Mouse (Mus musculus) myocyte (in vitro differentiated cells): Measurements from ENCODE around the gene Zbtb20. TPM values are rescaled to one million over a fixed set of nuclear protein-coding genes. Genes with fewer than 3 reads are reported as not detected.

Source experiments
- H3K27me3 ChIP-seq: one replicate; pipeline ENCODE4 v1.6.1; 2011; ENCODE audit not compliant: control insufficient read depth, insufficient read depth, insufficient read length
- H3K36me3 ChIP-seq: one replicate; pipeline ENCODE4 v1.6.1; 2011; ENCODE audit not compliant: control insufficient read depth, insufficient read depth
- H3K4me2 ChIP-seq: one replicate; pipeline ENCODE4 v1.6.1; 2011; ENCODE audit warnings: low read depth, control low read depth
- H3K4me3 ChIP-seq: one replicate; pipeline ENCODE4 v1.5.1; 2011; ENCODE audit warnings: mild to moderate bottlenecking, control low read depth, moderate library complexity
- H3K79me2 ChIP-seq: one replicate; pipeline ENCODE4 v1.6.1; 2011; ENCODE audit not compliant: control insufficient read depth, insufficient read depth
- H3ac ChIP-seq: one replicate; pipeline ENCODE4 v1.6.1; 2011; ENCODE audit not compliant: control insufficient read depth, insufficient read length
- CEBPB ChIP-seq: IDR thresholded peaks from 2 replicates; pipeline ENCODE4 v1.6.1; 2011; ENCODE audit warnings: mild to moderate bottlenecking, moderate library complexity; ENCODE audit not compliant: poor library complexity, insufficient read depth, severe bottlenecking
- E2F4 ChIP-seq: IDR thresholded peaks from one replicate; pipeline ENCODE4 v1.6.1; 2011; ENCODE audit warnings: mild to moderate bottlenecking, control low read depth, moderate library complexity; ENCODE audit not compliant: insufficient read depth
- MAX ChIP-seq: IDR thresholded peaks from one replicate; pipeline ENCODE4 v1.6.1; 2011; ENCODE audit warnings: low read depth, mild to moderate bottlenecking, control low read depth
- MYOD1 ChIP-seq, 3 experiments: IDR thresholded peaks; one replicate each; pipeline ENCODE4 v1.6.1; 2011; ENCODE audit warnings: control low read depth in 2 of 3, low read depth in 2 of 3, mild to moderate bottlenecking in 2 of 3, moderate library complexity in 1 of 3; ENCODE audit not compliant: insufficient read length in 2 of 3, control insufficient read depth in 1 of 3
- MYOG ChIP-seq, 3 experiments: IDR thresholded peaks; one replicate each; pipeline ENCODE4 v1.6.1; 2011; ENCODE audit warnings: control low read depth in 2 of 3, low read depth in 2 of 3, mild to moderate bottlenecking in 2 of 3; ENCODE audit not compliant: insufficient read length in 2 of 3, control insufficient read depth in 1 of 3, insufficient read depth in 1 of 3
- POLR2A ChIP-seq: IDR thresholded peaks from one replicate; pipeline ENCODE4 v1.6.1; 2011; ENCODE audit warnings: low read depth, mild to moderate bottlenecking, control low read depth, moderate library complexity; ENCODE audit not compliant: insufficient read length
- POLR2AphosphoS2 ChIP-seq: IDR thresholded peaks from one replicate; pipeline ENCODE4 v1.6.1; 2011; ENCODE audit warnings: low read depth, control low read depth; ENCODE audit not compliant: insufficient read length
- REST ChIP-seq: IDR thresholded peaks from one replicate; pipeline ENCODE4 v1.6.1; 2011; ENCODE audit warnings: mild to moderate bottlenecking, control low read depth, moderate library complexity; ENCODE audit not compliant: insufficient read depth, insufficient read length
- SRF ChIP-seq: IDR thresholded peaks from one replicate; pipeline ENCODE4 v1.6.1; 2011; ENCODE audit warnings: low read depth; ENCODE audit not compliant: control insufficient read depth, insufficient read length
- TCF12 ChIP-seq: IDR thresholded peaks from one replicate; pipeline ENCODE4 v1.6.1; 2011; ENCODE audit warnings: mild to moderate bottlenecking, control low read depth; ENCODE audit not compliant: poor library complexity, insufficient read depth, severe bottlenecking
- TCF3 ChIP-seq: IDR thresholded peaks from one replicate; pipeline ENCODE4 v1.6.1; 2011; ENCODE audit warnings: low read depth, control low read depth; ENCODE audit not compliant: insufficient read length
- USF1 ChIP-seq: IDR thresholded peaks from one replicate; pipeline ENCODE4 v1.6.1; 2011; ENCODE audit warnings: low read depth, mild to moderate bottlenecking, control low read depth, moderate library complexity
- polyA plus RNA-seq: library from polyadenylated mRNA; unstranded; fragments of >200 nt; fragmentation: generic; extraction: Trizol; gene quantifications from one replicate; pipeline ENCODE4 v1.2.1, GENCODE M21; 2012; ENCODE audit warnings: missing spikeins

Zbtb20 gene
- polyA plus RNA-seq, 1 experiment = 5.0 TPM

- Histone ChIP-seq H3ac (no peak overlapping the region), H3K36me3 (no peaks in the 10 kb centered on the region), H3K4me3 (no peak overlapping the region), H3K27me3 (no peaks in the 10 kb centered on the region), H3K4me2 (no peak overlapping the region), H3K79me2 (no peaks in the 10 kb centered on the region)
- no peak for TF ChIP-seq MYOG (IDR thresholded peaks at IDR 0.05; ENCODE audit: control insufficient read depth in 1 of 3, insufficient read depth in 1 of 3, insufficient read length in 2 of 3, low read depth in 2 of 3)
- TF ChIP-seq POLR2A = no peak
- TF ChIP-seq TCF12 = no peak
- no peak for TF ChIP-seq TCF3
- TF ChIP-seq SRF = no peak
- TF ChIP-seq USF1 = no peak
- TF ChIP-seq E2F4 = no peak
- TF ChIP-seq REST = no peak
- no peak for TF ChIP-seq POLR2AphosphoS2
- no peak for TF ChIP-seq CEBPB
- no peak for TF ChIP-seq MAX
- no peak for TF ChIP-seq MYOD1 (IDR thresholded peaks at IDR 0.05; ENCODE audit: control insufficient read depth in 1 of 3, insufficient read length in 2 of 3, low read depth in 2 of 3)
Observed at GRCm38 (mm10) chr16:43247026-43247425, 371.3 kb downstream of the Zbtb20 start.

GRCm38 (mm10) chr16:43253077-43253476 lies 377.4 kb downstream of the Zbtb20 start:
- Histone ChIP-seq H3ac (no peak overlapping the region), H3K27me3 (no peaks in the 10 kb centered on the region), H3K79me2 (no peaks in the 10 kb centered on the region), H3K36me3 (no peaks in the 10 kb centered on the region), H3K4me3 (no peak overlapping the region), H3K4me2 (peak overlapping the region; percentile 45)
- TF ChIP-seq E2F4 = no peak
- TF ChIP-seq USF1 = no peak
- no peak for TF ChIP-seq TCF3
- no peak for TF ChIP-seq REST
- no peak for TF ChIP-seq TCF12
- TF ChIP-seq MYOG (IDR thresholded peaks at IDR 0.05; ENCODE audit: control insufficient read depth in 1 of 3, insufficient read depth in 1 of 3, insufficient read length in 2 of 3, low read depth in 2 of 3) = no peak
- TF ChIP-seq CEBPB = no peak
- no peak for TF ChIP-seq MAX
- TF ChIP-seq MYOD1 (IDR thresholded peaks at IDR 0.05; ENCODE audit: control insufficient read depth in 1 of 3, insufficient read length in 2 of 3, low read depth in 2 of 3) = peak in 1 of 3 experiments; percentile 19

- no peak overlapping the region for H3ac ChIP-seq
- no peaks in the 10 kb centered on the region for H3K36me3 ChIP-seq
- no peaks in the 10 kb centered on the region for H3K79me2 ChIP-seq
- no peak overlapping the region for H3K4me3 ChIP-seq
- no peak overlapping the region for H3K4me2 ChIP-seq
- H3K27me3 ChIP-seq = no peaks in the 10 kb centered on the region
- TF ChIP-seq TCF12 = no peak
- TF ChIP-seq USF1 = no peak
- TF ChIP-seq CEBPB = no peak
- no peak for TF ChIP-seq MAX
- TF ChIP-seq MYOD1 (IDR thresholded peaks at IDR 0.05; ENCODE audit: control insufficient read depth in 1 of 3, insufficient read length in 2 of 3, low read depth in 2 of 3) = no peak
- TF ChIP-seq POLR2A = no peak
- no peak for TF ChIP-seq TCF3
- no peak for TF ChIP-seq E2F4
- TF ChIP-seq SRF = no peak
- no peak for TF ChIP-seq POLR2AphosphoS2
- no peak for TF ChIP-seq REST
- TF ChIP-seq MYOG (IDR thresholded peaks at IDR 0.05; ENCODE audit: control insufficient read depth in 1 of 3, insufficient read depth in 1 of 3, insufficient read length in 2 of 3, low read depth in 2 of 3) = no peak
Observed at GRCm38 (mm10) chr16:43253746-43254145, 378.1 kb downstream of the Zbtb20 start.

GRCm38 (mm10) chr16:43256191-43256899 lies 380.7 kb downstream of the Zbtb20 start:
- H3K4me2 ChIP-seq = peak overlapping the region; percentile 20
- no peak overlapping the region for H3ac ChIP-seq
- H3K79me2 ChIP-seq = no peaks in the 10 kb centered on the region
- H3K27me3 ChIP-seq = no peaks in the 10 kb centered on the region
- TF ChIP-seq CEBPB (no peak), TCF3 (no peak), REST (no peak), SRF (no peak), POLR2AphosphoS2 (no peak), MAX (no peak), TCF12 (peak; percentile 18), E2F4 (no peak), USF1 (no peak), MYOD1 (IDR thresholded peaks at IDR 0.05; ENCODE audit: control insufficient read depth in 1 of 3, insufficient read length in 2 of 3, low read depth in 2 of 3) (peak in 2 of 3 experiments; percentile 46 to 49), MYOG (IDR thresholded peaks at IDR 0.05; ENCODE audit: control insufficient read depth in 1 of 3, insufficient read depth in 1 of 3, insufficient read length in 2 of 3, low read depth in 2 of 3) (peak in 1 of 3 experiments; percentile 56), POLR2A (no peak)
- H3K36me3 ChIP-seq = no peaks in the 10 kb centered on the region
- no peak overlapping the region for H3K4me3 ChIP-seq

GRCm38 (mm10) chr16:43256900-43257281 lies 381.2 kb downstream of the Zbtb20 start:
- H3K4me2 ChIP-seq = no peak overlapping the region
- no peaks in the 10 kb centered on the region for H3K27me3 ChIP-seq
- no peak overlapping the region for H3K4me3 ChIP-seq
- no peaks in the 10 kb centered on the region for H3K36me3 ChIP-seq
- no peak for TF ChIP-seq POLR2AphosphoS2
- no peak for TF ChIP-seq TCF12
- no peak for TF ChIP-seq MYOD1 (IDR thresholded peaks at IDR 0.05; ENCODE audit: control insufficient read depth in 1 of 3, insufficient read length in 2 of 3, low read depth in 2 of 3)
- TF ChIP-seq REST = no peak
- TF ChIP-seq E2F4 = no peak
- no peak for TF ChIP-seq TCF3
- TF ChIP-seq MAX = no peak
- TF ChIP-seq POLR2A = no peak
- TF ChIP-seq USF1 = no peak
- TF ChIP-seq CEBPB = no peak
- TF ChIP-seq MYOG (IDR thresholded peaks at IDR 0.05; ENCODE audit: control insufficient read depth in 1 of 3, insufficient read depth in 1 of 3, insufficient read length in 2 of 3, low read depth in 2 of 3) = no peak
- no peak for TF ChIP-seq SRF
- no peaks in the 10 kb centered on the region for H3K79me2 ChIP-seq
- no peak overlapping the region for H3ac ChIP-seq
